Mouse (Mus musculus): ENCODE measurements around the gene Ralgapb.

- TF ChIP-seq CTCF (IDR thresholded peaks at IDR 0.05; ENCODE audit: low read depth, low read length) (peak; percentile 79), POLR2A (IDR thresholded peaks at IDR 0.05; ENCODE audit: extremely low read depth, insufficient read depth, low read length) (no peak)
Observed at GRCm38 (mm10) chr2:158375443-158376122, 34.1 kb upstream of the Ralgapb start, which contains the start of gene Snhg11.

Measured in liver, adult 2 months (tissue).